Mouse (Mus musculus) testis, adult 2 months (tissue): ENCODE data around the gene Gipc2. TPM values are rescaled to one million over a fixed set of nuclear protein-coding genes. Genes with fewer than 3 reads are reported as not detected.
"Not testable (repeated sequence)": the region's sequence is repeated elsewhere in the genome, so short reads cannot be mapped to it uniquely, and the experiment has no call there.

Experiments used
- H3K27ac ChIP-seq: fragments of 200-500 bp; 2 replicates; pipeline ENCODE4 v1.5.1; 2012; ENCODE audit warnings: low read depth, low read length; ENCODE audit not compliant: control insufficient read depth, insufficient read depth
- H3K27me3 ChIP-seq: fragments of 200-500 bp; 2 replicates; pipeline ENCODE4 v1.6.1; 2012; ENCODE audit warnings: mild to moderate bottlenecking, low read length, moderate library complexity; ENCODE audit not compliant: control insufficient read depth, insufficient read depth
- H3K36me3 ChIP-seq: fragments of 200-500 bp; 2 replicates; pipeline ENCODE4 v1.6.1; 2012; ENCODE audit warnings: mild to moderate bottlenecking, low read length; ENCODE audit not compliant: control insufficient read depth, insufficient read depth
- H3K4me1 ChIP-seq: fragments of 200-500 bp; 2 replicates; pipeline ENCODE4 v1.6.1; 2012; ENCODE audit warnings: low read length; ENCODE audit not compliant: control insufficient read depth, insufficient read depth
- H3K4me3 ChIP-seq: fragments of 200-500 bp; 2 replicates; pipeline ENCODE4 v1.5.1; 2012; ENCODE audit warnings: low read depth, mild to moderate bottlenecking, low read length, moderate library complexity, mixed read lengths; ENCODE audit not compliant: control insufficient read depth
- CTCF ChIP-seq: fragments of 200-500 bp; IDR thresholded peaks from 2 replicates; pipeline ENCODE4 v1.5.1; 2012; ENCODE audit warnings: low read depth, mild to moderate bottlenecking, inconsistent platforms, low read length, moderate library complexity; ENCODE audit not compliant: control insufficient read depth, insufficient read depth, insufficient replicate concordance
- POLR2A ChIP-seq: fragments of 200-500 bp; IDR thresholded peaks from 2 replicates; pipeline ENCODE4 v1.6.1; 2012; ENCODE audit warnings: low read depth, mild to moderate bottlenecking, inconsistent platforms, low read length, moderate library complexity; ENCODE audit not compliant: control insufficient read depth
- polyA plus RNA-seq: library from polyadenylated mRNA; depleted of rRNA; stranded (reverse); fragments of >200 nt; gene quantifications from 2 replicates; pipeline ENCODE4 v1.2.3, GENCODE M21; 2012

The Gipc2 gene
- polyA plus RNA-seq, 1 experiment: 9.7 TPM

DNA sequence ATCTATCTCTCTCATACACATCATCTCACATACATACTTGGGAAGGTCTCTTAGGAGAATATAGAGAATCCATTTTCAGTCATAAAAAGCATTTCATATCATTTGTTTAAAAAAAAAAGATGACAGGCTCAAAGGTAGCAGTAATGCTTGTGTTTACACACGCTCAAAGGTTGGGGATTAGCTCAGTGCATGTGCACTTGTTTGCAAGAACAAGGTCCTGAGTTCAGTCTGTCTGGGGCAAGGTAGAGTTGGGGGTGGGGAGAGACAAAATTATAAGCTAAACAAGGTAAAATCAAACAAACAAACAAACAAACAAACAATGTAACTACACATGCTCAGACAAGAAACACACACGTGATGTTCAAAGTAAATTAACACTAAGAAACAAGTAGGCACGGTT, 35.2 kb upstream of the Gipc2 start:
- Histone ChIP-seq H3K27me3 (no peaks in the 10 kb centered on the region), H3K4me1 (no peaks in the 10 kb centered on the region), H3K27ac (no peak overlapping the region), H3K4me3 (no peak overlapping the region), H3K36me3 (no peaks in the 10 kb centered on the region)
- TF ChIP-seq POLR2A (no peak), CTCF (no peak)

DNA sequence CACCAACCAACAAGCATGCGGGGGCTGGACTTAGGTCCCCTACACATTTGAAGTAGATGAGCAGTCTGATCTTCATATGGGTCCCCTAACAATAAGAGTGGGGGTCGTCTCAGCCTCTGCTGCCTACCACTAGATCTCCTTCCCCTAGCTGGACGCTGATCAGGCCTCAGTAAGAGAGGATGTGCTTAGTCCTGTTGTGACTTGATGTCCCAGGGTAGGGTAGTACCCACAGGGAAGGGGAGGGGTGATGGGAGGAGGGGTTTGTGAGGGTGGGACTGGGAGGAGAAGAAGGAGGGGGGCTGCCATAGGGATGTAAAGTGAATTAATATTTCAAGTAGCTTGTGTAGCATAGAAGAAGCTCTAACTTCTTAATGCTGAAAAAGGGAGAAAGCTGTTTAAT, 33.1 kb upstream of the Gipc2 start:
- no peak overlapping the region for H3K27ac ChIP-seq

DNA sequence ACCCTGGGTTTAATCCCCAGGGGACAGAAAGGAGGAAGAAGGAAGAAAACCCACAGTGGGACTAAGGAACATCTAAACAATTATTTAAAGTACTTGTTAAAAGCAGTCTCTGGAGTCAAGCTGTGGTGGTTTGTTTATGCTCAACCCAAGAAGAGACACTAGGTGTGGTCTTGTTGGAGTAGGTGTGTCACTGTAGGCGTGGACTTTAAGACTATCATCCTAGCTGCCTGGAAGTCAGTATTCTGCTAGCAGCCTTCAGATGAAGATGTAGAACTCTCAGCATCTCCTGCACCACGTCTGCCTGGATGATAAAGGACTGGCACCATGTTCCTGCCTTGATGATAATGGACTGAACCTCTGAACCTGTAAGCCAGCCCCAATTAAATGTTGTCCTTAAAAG, 31.2 kb upstream of the Gipc2 start:
- H3K27me3 ChIP-seq, H3K27ac ChIP-seq, H3K36me3 ChIP-seq, H3K4me3 ChIP-seq, H3K4me1 ChIP-seq: not testable (repeated sequence)

More for the DNA sequence above, 33.1 kb upstream of the Gipc2 start:
- Histone ChIP-seq H3K4me1 (no peaks in the 10 kb centered on the region), H3K4me3 (no peak overlapping the region), H3K36me3 (no peaks in the 10 kb centered on the region), H3K27me3 (no peaks in the 10 kb centered on the region)
- TF ChIP-seq POLR2A (no peak), CTCF (no peak)

DNA sequence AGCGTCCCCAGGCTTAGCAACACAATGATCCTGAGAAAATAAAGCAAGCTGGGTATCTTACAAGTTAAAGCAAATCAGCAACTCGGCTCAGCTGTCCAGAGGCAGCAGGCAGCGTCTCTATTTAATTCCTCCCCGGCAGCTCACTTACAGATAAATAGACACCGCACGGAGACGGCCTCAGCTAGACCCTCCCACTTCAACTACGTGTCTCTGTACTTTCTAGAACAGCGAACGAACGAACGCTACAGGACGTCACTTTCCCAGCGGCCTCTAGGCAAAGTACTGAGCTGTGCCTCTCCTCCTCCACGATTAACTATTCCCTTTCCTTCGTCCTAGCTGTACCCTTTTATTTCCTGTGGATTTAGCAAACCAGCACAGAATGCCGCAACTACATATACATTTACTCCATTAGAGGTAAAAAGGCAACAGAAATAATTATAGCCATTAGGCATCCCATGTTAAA, 27.6 kb upstream of the Gipc2 start:
- TF ChIP-seq POLR2A (peak; percentile 76; the same call in 1 of the 2 replicates), CTCF (no peak)
- H3K4me3 ChIP-seq: peak overlapping the region; percentile 83
- no peaks in the 10 kb centered on the region for H3K36me3 ChIP-seq
- H3K27ac ChIP-seq: peak overlapping the region; percentile 58; the same call in 1 of the 2 replicates
- no peaks in the 10 kb centered on the region for H3K27me3 ChIP-seq
- no peaks in the 10 kb centered on the region; the same call in none of the 2 replicates for H3K4me1 ChIP-seq

GRCm38 (mm10) chr3:152193177-152193576, 27.1 kb upstream of the Gipc2 start:
- peak overlapping the region; percentile 58; the same call in 1 of the 2 replicates for H3K27ac ChIP-seq
- H3K4me1 ChIP-seq: no peaks in the 10 kb centered on the region; the same call in none of the 2 replicates
- H3K4me3 ChIP-seq: peak overlapping the region; percentile 83; the same call in 1 of the 2 replicates
- no peaks in the 10 kb centered on the region for H3K27me3 ChIP-seq
- no peaks in the 10 kb centered on the region for H3K36me3 ChIP-seq
- no peak for TF ChIP-seq CTCF
- no peak for TF ChIP-seq POLR2A

DNA sequence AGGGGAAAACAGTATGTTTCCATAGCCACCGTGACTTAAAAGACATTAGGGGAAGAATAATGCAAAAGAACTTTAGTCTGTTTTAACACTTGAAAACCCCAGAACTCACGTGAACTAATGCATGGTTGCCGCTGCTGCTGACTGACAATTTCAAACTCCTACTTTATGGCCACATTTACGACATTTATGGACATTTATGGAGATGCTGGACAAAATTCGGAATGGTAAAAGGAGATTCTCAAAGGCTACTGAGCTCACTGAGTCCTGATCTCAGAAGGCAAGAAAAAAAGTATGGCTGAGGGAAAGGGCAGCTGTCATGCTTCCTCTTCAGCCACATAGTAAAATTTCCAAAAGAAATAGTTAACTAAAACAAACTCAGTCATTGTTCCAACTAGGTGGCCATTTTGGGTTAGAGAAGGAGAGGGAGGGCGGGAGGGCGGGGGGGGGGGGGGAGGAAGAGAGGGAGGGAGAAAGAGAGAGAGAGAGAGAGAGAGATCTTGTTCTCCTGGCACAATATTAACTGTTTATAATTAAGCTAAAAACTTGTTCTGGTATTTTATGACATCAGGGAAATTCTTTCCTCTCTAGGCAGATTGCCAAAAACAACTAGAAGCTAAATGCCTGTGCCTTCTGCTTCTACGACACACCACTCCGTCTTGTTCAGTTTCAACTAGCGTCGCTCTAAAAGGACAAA, 26.4 kb upstream of the Gipc2 start:
- no peaks in the 10 kb centered on the region for H3K36me3 ChIP-seq
- H3K27me3 ChIP-seq: no peaks in the 10 kb centered on the region
- TF ChIP-seq POLR2A: no peak
- no peak for TF ChIP-seq CTCF
- peak overlapping the region; percentile 44 for H3K27ac ChIP-seq
- H3K4me1 ChIP-seq: no peaks in the 10 kb centered on the region; the same call in none of the 2 replicates
- H3K4me3 ChIP-seq: peak overlapping the region; percentile 23; the same call in 1 of the 2 replicates

GRCm38 (mm10) chr3:152191791-152192237, 25.8 kb upstream of the Gipc2 start:
- TF ChIP-seq POLR2A (no peak), CTCF (no peak)
- no peaks in the 10 kb centered on the region for H3K36me3 ChIP-seq
- H3K4me3 ChIP-seq: peak overlapping the region; percentile 23
- H3K27ac ChIP-seq: peak overlapping the region; percentile 44
- H3K4me1 ChIP-seq: no peaks in the 10 kb centered on the region; the same call in none of the 2 replicates
- no peaks in the 10 kb centered on the region for H3K27me3 ChIP-seq
